Mouse (Mus musculus) brain, embryonic 14.5 days (tissue): ENCODE measurements around the gene Dgat2l6. TPM values are rescaled to one million over a fixed set of nuclear protein-coding genes. Genes with fewer than 3 reads are reported as not detected.
A peak's percentile ranks its signal among the peaks of the same experiment; 100 is the strongest.

Source experiments
- DNase-seq: peaks from one replicate; pipeline ENCODE4 v3.0.0-alpha.2; 2011; ENCODE audit warnings: low read depth
- CTCF ChIP-seq: fragments of 200-500 bp; IDR thresholded peaks from 2 replicates; pipeline ENCODE4 v1.5.1; 2012; ENCODE audit warnings: inconsistent platforms, mild to moderate bottlenecking, moderate library complexity, borderline replicate concordance; ENCODE audit not compliant: insufficient read depth, insufficient read length; ENCODE audit errors: extremely low read depth
- POLR2A ChIP-seq: fragments of 200-500 bp; IDR thresholded peaks from 2 replicates; pipeline ENCODE4 v1.6.1; 2012; ENCODE audit warnings: mild to moderate bottlenecking, inconsistent platforms, borderline replicate concordance; ENCODE audit not compliant: poor library complexity, insufficient read depth, insufficient read length, severe bottlenecking; ENCODE audit errors: extremely low read depth
- polyA plus RNA-seq: library from polyadenylated mRNA; depleted of rRNA; stranded (reverse); fragments of >200 nt; gene quantifications from 2 replicates; pipeline ENCODE4 v1.2.3, GENCODE M21; 2012; rRNA removed

Gene Dgat2l6
- not detected in 2 replicates for polyA plus RNA-seq

DNA sequence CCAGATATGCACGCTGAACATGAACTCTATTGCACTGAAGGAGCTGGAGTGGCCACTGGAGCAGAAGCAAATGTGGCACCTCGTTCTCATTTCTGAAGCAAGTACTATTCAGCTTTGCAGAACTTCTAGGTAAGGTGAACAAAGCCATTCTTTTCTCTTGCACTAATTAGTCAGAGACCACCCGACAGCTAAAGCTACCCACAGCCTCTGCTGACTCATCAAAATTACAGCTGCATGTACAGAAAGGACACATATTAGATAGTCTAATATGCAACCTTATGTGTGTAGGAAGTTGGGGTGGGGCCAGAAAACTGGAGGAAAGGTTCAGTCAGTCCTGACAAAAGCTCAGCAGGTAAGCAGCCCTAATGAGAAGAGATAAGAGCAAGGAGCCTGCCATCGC is at the start of gene Dgat2l6:
TSS of gene Dgat2l6 (plus strand) at position 368 of the 400 bp plus-strand sequence.
- DNase-seq: no peak
- TF ChIP-seq POLR2A: no peak
- TF ChIP-seq CTCF: no peak

- TF ChIP-seq CTCF: no peak
- TF ChIP-seq POLR2A: no peak
- no peak for DNase-seq
Measured at GRCm38 (mm10) chrX:100475569-100476223, 48.9 kb upstream of the Dgat2l6 start.

DNA sequence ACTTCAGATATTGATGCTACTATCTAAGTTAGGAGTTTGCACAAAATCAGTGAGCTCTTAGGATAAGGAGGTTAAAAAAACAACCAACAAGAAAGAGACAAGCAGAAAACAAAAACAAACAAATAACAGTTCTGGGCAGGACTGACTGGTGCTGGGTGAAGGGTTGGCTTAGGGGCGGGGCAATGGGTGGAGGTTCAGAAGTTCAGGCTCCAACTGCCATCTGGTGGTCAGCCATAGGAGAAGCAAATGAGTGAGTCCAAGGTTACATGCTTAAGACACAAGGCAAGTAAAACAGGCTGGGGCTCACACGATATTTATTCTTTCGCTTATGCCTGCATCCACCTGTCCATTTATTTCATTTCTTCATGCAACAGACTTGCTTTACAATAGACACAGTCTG is 44.3 kb upstream of the Dgat2l6 start:
- TF ChIP-seq POLR2A (no peak), CTCF (peak; percentile 66)
- DNase-seq: peak; percentile 82

- TF ChIP-seq CTCF (no peak), POLR2A (no peak)
- DNase-seq: no peak
Measured at GRCm38 (mm10) chrX:100493500-100494067, 31.1 kb upstream of the Dgat2l6 start.

DNA sequence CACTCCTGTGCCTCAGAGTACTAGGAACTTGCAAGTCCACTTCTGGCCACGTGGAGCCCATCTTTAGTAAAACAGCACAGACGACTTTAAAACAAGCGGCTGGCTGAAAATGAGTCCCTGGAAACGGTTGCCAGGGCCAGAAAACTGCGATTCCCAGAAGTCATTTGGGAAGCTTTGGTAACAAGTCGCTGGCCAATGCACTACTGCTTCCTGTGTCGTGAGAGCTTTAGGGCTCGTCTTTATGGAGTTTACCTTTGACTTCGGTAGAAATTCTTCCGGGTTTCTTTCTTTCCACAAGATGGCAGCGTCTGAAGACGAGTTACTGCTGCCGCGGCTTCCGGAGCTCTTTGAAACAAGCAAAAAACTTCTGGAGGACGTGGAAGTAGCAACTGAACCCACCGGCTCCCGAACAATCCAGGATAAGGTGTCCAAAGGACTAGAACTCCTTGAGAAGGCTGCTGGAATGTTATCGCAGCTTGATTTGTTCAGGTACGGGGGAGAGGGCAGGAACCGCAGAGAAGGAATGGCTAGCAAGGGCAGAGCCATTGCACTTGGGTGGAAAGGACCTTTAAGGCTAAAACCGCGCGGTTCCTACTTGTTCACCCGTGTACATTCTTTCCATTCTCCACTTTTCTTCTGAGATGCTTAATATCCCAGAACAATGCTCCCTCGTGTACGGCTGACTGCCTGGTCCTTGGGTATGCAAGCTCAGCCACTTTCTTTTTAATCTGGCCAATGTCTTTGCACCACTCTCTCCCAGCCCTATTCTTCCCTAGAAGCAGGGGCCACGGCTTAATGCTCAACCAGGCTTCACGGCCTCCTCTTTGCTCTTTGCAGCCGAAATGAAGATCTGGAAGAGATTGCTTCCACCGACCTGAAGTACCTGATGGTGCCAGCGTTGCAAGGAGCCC is 30.3 kb upstream of the Dgat2l6 start, which contains the start of gene Igbp1:
TSS of gene Igbp1 (plus strand) at position 224 of the 911 bp plus-strand sequence.
- TF ChIP-seq CTCF (peak; percentile 31; the same call in 1 of the 2 replicates), POLR2A (no peak)
- DNase-seq: peak; percentile 97

- DNase-seq: no peak
- TF ChIP-seq POLR2A (no peak), CTCF (no peak)
Measured at GRCm38 (mm10) chrX:100504175-100504851, 20.3 kb upstream of the Dgat2l6 start.

GRCm38 (mm10) chrX:100508164-100508563 is 16.5 kb upstream of the Dgat2l6 start:
- no peak for TF ChIP-seq POLR2A
- no peak for TF ChIP-seq CTCF
- no peak for DNase-seq

DNA sequence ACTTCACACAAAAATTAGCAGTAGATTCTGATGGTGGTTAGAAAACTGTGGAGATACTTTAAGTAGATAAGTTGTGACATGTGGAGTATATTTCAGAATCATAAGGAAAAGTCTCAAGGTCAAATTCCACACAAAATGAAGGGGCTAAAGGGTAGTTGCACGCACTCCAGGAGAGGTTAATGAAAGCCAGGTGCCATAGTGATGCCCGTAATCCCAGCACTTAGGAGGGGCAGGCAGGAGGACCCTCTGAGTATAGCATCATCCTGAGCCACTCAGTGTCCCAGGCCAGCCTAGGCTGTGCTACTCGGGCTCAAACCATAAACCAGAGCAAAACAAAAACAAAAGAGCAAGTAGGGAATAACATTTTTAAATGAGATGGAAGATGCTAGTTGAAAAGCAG is 14.7 kb upstream of the Dgat2l6 start:
- TF ChIP-seq CTCF (no peak), POLR2A (no peak)
- DNase-seq: no peak

GRCm38 (mm10) chrX:100516683-100517082 is 8.0 kb upstream of the Dgat2l6 start:
- no peak for DNase-seq
- TF ChIP-seq CTCF: no peak
- no peak for TF ChIP-seq POLR2A

GRCm38 (mm10) chrX:100517626-100518025 is 7.0 kb upstream of the Dgat2l6 start:
- DNase-seq: no peak
- TF ChIP-seq POLR2A (no peak), CTCF (no peak)

DNA sequence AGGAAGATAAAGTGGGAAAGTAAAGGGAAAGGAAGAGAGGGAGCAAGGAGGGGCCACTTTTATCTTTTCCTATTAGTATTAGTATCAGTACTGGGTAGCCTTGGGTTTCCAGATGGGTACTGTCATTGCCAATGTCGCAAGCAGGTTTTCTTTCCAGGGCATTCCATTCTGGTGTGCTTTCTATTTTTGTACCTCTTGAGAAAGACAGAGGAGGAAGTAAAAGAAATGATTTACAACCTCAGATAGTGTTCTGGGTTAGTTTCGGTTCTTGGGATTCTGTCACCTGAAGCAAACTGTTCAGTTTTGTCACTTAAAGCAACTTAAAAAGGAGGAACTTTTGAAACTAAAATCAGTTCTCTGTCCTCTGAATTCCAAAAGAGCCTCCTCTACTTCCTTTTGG is 6.1 kb upstream of the Dgat2l6 start:
- DNase-seq: no peak
- TF ChIP-seq CTCF (no peak), POLR2A (no peak)
